Mouse (Mus musculus) cortical plate, adult 2 months (tissue): Measurements from ENCODE around the gene Serpini2. TPM values are rescaled to one million over a fixed set of nuclear protein-coding genes. Genes with fewer than 3 reads are reported as not detected.
A peak's percentile ranks its signal among the peaks of the same experiment; 100 is the strongest.

Experiments used
- H3K27ac ChIP-seq: fragments of 200-500 bp; 2 replicates; pipeline ENCODE4 v1.5.1; 2012; ENCODE audit warnings: low read length, control low read depth, inconsistent platforms; ENCODE audit not compliant: insufficient read depth
- H3K4me1 ChIP-seq: fragments of 200-500 bp; 2 replicates; pipeline ENCODE4 v1.6.1; 2011; ENCODE audit warnings: low read length; ENCODE audit not compliant: control insufficient read depth, insufficient read depth
- H3K4me3 ChIP-seq: fragments of 200-500 bp; 2 replicates; pipeline ENCODE4 v1.5.1; 2011; ENCODE audit warnings: mild to moderate bottlenecking, low read length, control low read depth; ENCODE audit not compliant: insufficient read depth
- CTCF ChIP-seq: fragments of 200-500 bp; IDR thresholded peaks from 2 replicates; pipeline ENCODE4 v1.5.1; 2011; ENCODE audit warnings: mild to moderate bottlenecking, control low read depth, low read length; ENCODE audit not compliant: insufficient read depth; ENCODE audit errors: extremely low read depth
- POLR2A ChIP-seq: fragments of 200-500 bp; IDR thresholded peaks from 2 replicates; pipeline ENCODE4 v1.6.1; 2011; ENCODE audit warnings: mild to moderate bottlenecking, low read length, control low read depth; ENCODE audit not compliant: insufficient read depth; ENCODE audit errors: extremely low read depth
- polyA plus RNA-seq: library from polyadenylated mRNA; depleted of rRNA; stranded (reverse); fragments of >200 nt; gene quantifications from 2 replicates; pipeline ENCODE4 v1.2.3, GENCODE M21; 2012; rRNA removed

Serpini2 gene
- polyA plus RNA-seq, 1 experiment = not detected

GRCm38 (mm10) chr3:75277455-75277854 is 7.6 kb upstream of the Serpini2 start:
- H3K4me3 ChIP-seq = no peak overlapping the region
- no peak overlapping the region for H3K27ac ChIP-seq
- TF ChIP-seq POLR2A (no peak), CTCF (no peak)

GRCm38 (mm10) chr3:75276522-75276921 is 6.6 kb upstream of the Serpini2 start:
- TF ChIP-seq POLR2A (no peak), CTCF (no peak)
- H3K4me3 ChIP-seq = no peak overlapping the region
- H3K4me1 ChIP-seq = no peaks in the 10 kb centered on the region
- no peak overlapping the region for H3K27ac ChIP-seq

More at GRCm38 (mm10) chr3:75277455-75277854, 7.6 kb upstream of the Serpini2 start:
- no peaks in the 10 kb centered on the region for H3K4me1 ChIP-seq

- Histone ChIP-seq H3K27ac (no peak overlapping the region), H3K4me1 (no peaks in the 10 kb centered on the region), H3K4me3 (no peak overlapping the region)
- TF ChIP-seq POLR2A (no peak), CTCF (no peak)
These were observed 5.2 kb upstream of the Serpini2 start for GRCm38 (mm10) chr3:75275127-75275526.

GRCm38 (mm10) chr3:75259356-75259755 is 10.5 kb downstream of the Serpini2 start:
- TF ChIP-seq CTCF = no peak
- TF ChIP-seq POLR2A = no peak
- Histone ChIP-seq H3K4me3 (no peak overlapping the region), H3K4me1 (no peaks in the 10 kb centered on the region), H3K27ac (no peak overlapping the region)

GRCm38 (mm10) chr3:75219694-75220093 is 50.2 kb downstream of the Serpini2 start:
- Histone ChIP-seq H3K27ac (no peak overlapping the region), H3K4me3 (no peak overlapping the region), H3K4me1 (no peaks in the 10 kb centered on the region)
- TF ChIP-seq POLR2A (no peak), CTCF (no peak)

- Histone ChIP-seq H3K4me3 (no peak overlapping the region), H3K4me1 (no peaks in the 10 kb centered on the region), H3K27ac (no peak overlapping the region)
- peak; percentile 86 for TF ChIP-seq CTCF
- no peak for TF ChIP-seq POLR2A
These were observed 50.7 kb downstream of the Serpini2 start for GRCm38 (mm10) chr3:75219211-75219610.

- no peak overlapping the region for H3K27ac ChIP-seq
- peak; percentile 84 for TF ChIP-seq CTCF
- no peak for TF ChIP-seq POLR2A
- no peaks in the 10 kb centered on the region for H3K4me1 ChIP-seq
- H3K4me3 ChIP-seq = no peak overlapping the region
These were observed 66.9 kb downstream of the Serpini2 start for GRCm38 (mm10) chr3:75202808-75203503.

Other genes with a start within 250 kb of the Serpini2 start
- gene Zbbx, start 105.0 kb downstream of the Serpini2 start, polyA plus RNA-seq = 0.40 and 0.46 TPM in 2 replicates
- gene Wdr49, start 212.1 kb upstream of the Serpini2 start, polyA plus RNA-seq = 0.06 and 0.19 TPM in 2 replicates